Mouse (Mus musculus) ES-Bruce4 (cell line): Measurements from ENCODE around the gene Syt6. TPM values are rescaled to one million over a fixed set of nuclear protein-coding genes. Genes with fewer than 3 reads are reported as not detected.

Source experiments
- H3K27ac ChIP-seq: 2 replicates; pipeline ENCODE4 v1.5.1; 2012; ENCODE audit warnings: low read length, inconsistent platforms; ENCODE audit not compliant: insufficient read depth
- H3K27me3 ChIP-seq: 2 replicates; pipeline ENCODE4 v1.6.1; 2012; ENCODE audit warnings: mild to moderate bottlenecking, low read length, inconsistent platforms; ENCODE audit not compliant: control insufficient read depth, poor library complexity, insufficient read depth, severe bottlenecking
- H3K36me3 ChIP-seq: 2 replicates; pipeline ENCODE4 v1.6.1; 2012; ENCODE audit warnings: inconsistent platforms, mild to moderate bottlenecking, low read length, moderate library complexity; ENCODE audit not compliant: control insufficient read depth, poor library complexity, insufficient read depth, severe bottlenecking
- H3K4me1 ChIP-seq: one replicate; pipeline ENCODE4 v1.8.1; 2011; ENCODE audit warnings: low read length; ENCODE audit not compliant: control insufficient read depth, insufficient read depth
- H3K4me3 ChIP-seq: 2 replicates; pipeline ENCODE4 v1.5.1; 2011; ENCODE audit warnings: low read depth, mild to moderate bottlenecking, low read length
- H3K9ac ChIP-seq: 2 replicates; pipeline ENCODE4 v1.6.1; 2012; ENCODE audit warnings: low read depth, mild to moderate bottlenecking, inconsistent platforms; ENCODE audit not compliant: poor library complexity, severe bottlenecking
- H3K9me3 ChIP-seq: replicated peaks from 2 replicates; pipeline ENCODE4 v1.6.1; 2012; ENCODE audit warnings: mild to moderate bottlenecking, low read length, inconsistent platforms; ENCODE audit not compliant: control insufficient read depth, poor library complexity, insufficient read depth, severe bottlenecking
- CTCF ChIP-seq: IDR thresholded peaks from one replicate; pipeline ENCODE4 v1.8.1; 2011; ENCODE audit warnings: low read depth, low read length
- EP300 ChIP-seq: IDR thresholded peaks from 2 replicates; pipeline ENCODE4 v1.6.1; 2011; ENCODE audit warnings: low read depth, low read length; ENCODE audit not compliant: insufficient read depth
- POLR2A ChIP-seq: IDR thresholded peaks from one replicate; pipeline ENCODE4 v1.8.1; 2011; ENCODE audit warnings: low read length; ENCODE audit not compliant: insufficient read depth
- polyA plus RNA-seq: library from polyadenylated mRNA; stranded (reverse); fragments of >200 nt; gene quantifications from 2 replicates; pipeline ENCODE4 v1.2.4, GENCODE M21; 2011; ENCODE audit warnings: low read depth; ENCODE audit not compliant: missing spikeins, insufficient read depth, insufficient read length

The Syt6 gene
- polyA plus RNA-seq, 1 experiment: not detected

DNA sequence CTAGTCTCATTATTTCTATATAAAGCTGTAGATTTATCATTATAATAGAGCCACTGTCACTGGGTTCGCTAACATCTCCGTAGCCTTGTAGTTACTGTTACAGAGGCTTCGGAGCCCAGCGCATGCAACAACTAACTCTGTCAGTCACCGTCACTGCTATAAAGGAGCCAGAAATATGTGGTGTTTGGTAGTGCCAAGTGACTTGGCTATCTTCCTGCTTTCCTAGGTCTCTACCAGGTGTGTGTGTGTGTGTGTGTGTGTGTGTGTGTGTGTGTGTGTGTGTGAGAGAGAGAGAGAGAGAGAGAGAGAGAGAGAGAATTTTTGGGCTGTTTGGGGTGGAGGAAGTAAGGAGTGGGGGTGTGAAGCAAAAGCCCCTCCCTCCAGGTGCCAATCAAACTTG is 17.6 kb downstream of the Syt6 start:
- no peaks in the 10 kb centered on the region for H3K36me3 ChIP-seq
- no peak for TF ChIP-seq POLR2A
- no peak for TF ChIP-seq EP300
- TF ChIP-seq CTCF: no peak
- H3K4me3 ChIP-seq: no peak overlapping the region
- no peaks in the 10 kb centered on the region for H3K27me3 ChIP-seq
- H3K4me1 ChIP-seq: no peaks in the 10 kb centered on the region
- no peaks in the 10 kb centered on the region for H3K9me3 ChIP-seq
- H3K9ac ChIP-seq: no peak overlapping the region
- H3K27ac ChIP-seq: no peak overlapping the region

DNA sequence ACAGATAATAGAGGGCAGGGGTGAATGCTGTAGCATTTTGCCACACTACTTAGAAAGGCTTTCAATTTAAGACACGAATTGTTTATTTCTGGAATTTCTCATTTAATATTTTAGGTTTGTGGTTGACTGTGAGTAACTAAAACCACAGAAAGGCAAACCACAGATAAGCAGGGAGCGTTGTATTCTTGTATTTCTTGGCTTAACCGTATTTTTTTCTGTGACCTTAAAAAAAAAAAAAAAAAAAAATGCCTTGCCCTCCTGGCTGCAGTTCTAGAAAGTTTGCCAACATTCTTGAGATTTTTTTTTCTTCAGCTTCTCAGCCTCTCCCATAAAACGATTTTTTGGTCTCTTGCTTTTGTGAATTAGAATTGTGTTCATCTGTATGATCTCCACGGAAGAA is 18.6 kb downstream of the Syt6 start:
- Histone ChIP-seq H3K36me3 (no peaks in the 10 kb centered on the region), H3K27me3 (no peaks in the 10 kb centered on the region), H3K9me3 (no peaks in the 10 kb centered on the region), H3K27ac (no peak overlapping the region), H3K4me1 (no peaks in the 10 kb centered on the region), H3K4me3 (no peak overlapping the region), H3K9ac (no peak overlapping the region)
- TF ChIP-seq CTCF (no peak), POLR2A (no peak), EP300 (no peak)

- no peak overlapping the region for H3K27ac ChIP-seq
- H3K4me3 ChIP-seq: no peak overlapping the region
- no peaks in the 10 kb centered on the region for H3K27me3 ChIP-seq
- no peaks in the 10 kb centered on the region for H3K9me3 ChIP-seq
- no peaks in the 10 kb centered on the region for H3K4me1 ChIP-seq
- no peak overlapping the region for H3K9ac ChIP-seq
- H3K36me3 ChIP-seq: no peaks in the 10 kb centered on the region
- TF ChIP-seq CTCF (no peak), EP300 (no peak), POLR2A (no peak)
Observed at GRCm38 (mm10) chr3:103595271-103595810, 20.3 kb downstream of the Syt6 start.

GRCm38 (mm10) chr3:103597586-103597985 is 22.6 kb downstream of the Syt6 start:
- Histone ChIP-seq H3K27me3 (no peaks in the 10 kb centered on the region), H3K4me1 (no peaks in the 10 kb centered on the region), H3K9ac (no peak overlapping the region), H3K27ac (no peak overlapping the region), H3K9me3 (no peaks in the 10 kb centered on the region), H3K4me3 (no peak overlapping the region), H3K36me3 (no peaks in the 10 kb centered on the region)
- TF ChIP-seq POLR2A (no peak), EP300 (no peak), CTCF (no peak)

GRCm38 (mm10) chr3:103601011-103601410 is 26.0 kb downstream of the Syt6 start:
- TF ChIP-seq POLR2A: no peak
- no peak for TF ChIP-seq EP300
- no peak for TF ChIP-seq CTCF
- no peaks in the 10 kb centered on the region for H3K27me3 ChIP-seq
- H3K9ac ChIP-seq: no peak overlapping the region
- no peak overlapping the region for H3K27ac ChIP-seq
- no peaks in the 10 kb centered on the region for H3K9me3 ChIP-seq
- H3K4me3 ChIP-seq: no peak overlapping the region
- H3K36me3 ChIP-seq: no peaks in the 10 kb centered on the region
- no peaks in the 10 kb centered on the region for H3K4me1 ChIP-seq

GRCm38 (mm10) chr3:103601561-103601960 is 26.5 kb downstream of the Syt6 start:
- H3K4me1 ChIP-seq: no peaks in the 10 kb centered on the region
- no peaks in the 10 kb centered on the region for H3K27me3 ChIP-seq
- H3K4me3 ChIP-seq: no peak overlapping the region
- no peaks in the 10 kb centered on the region for H3K9me3 ChIP-seq
- H3K9ac ChIP-seq: no peak overlapping the region
- no peaks in the 10 kb centered on the region for H3K36me3 ChIP-seq
- TF ChIP-seq CTCF: no peak
- TF ChIP-seq POLR2A: no peak
- TF ChIP-seq EP300: no peak
- H3K27ac ChIP-seq: no peak overlapping the region
